Mouse (Mus musculus) gonadal fat pad, adult 2 months (tissue): Measurements from ENCODE around the gene Pax8. TPM values are rescaled to one million over a fixed set of nuclear protein-coding genes. Genes with fewer than 3 reads are reported as not detected.

Experiments
- DNase-seq: peaks from one replicate; pipeline ENCODE4 v3.0.0-alpha.2; 2012; ENCODE audit warnings: low read depth
- polyA plus RNA-seq: library from polyadenylated mRNA; depleted of rRNA; stranded (reverse); fragments of >200 nt; gene quantifications from 2 replicates; pipeline ENCODE4 v1.2.3, GENCODE M21; 2012

The Pax8 gene
- polyA plus RNA-seq, 1 experiment: 91.2 TPM

DNA sequence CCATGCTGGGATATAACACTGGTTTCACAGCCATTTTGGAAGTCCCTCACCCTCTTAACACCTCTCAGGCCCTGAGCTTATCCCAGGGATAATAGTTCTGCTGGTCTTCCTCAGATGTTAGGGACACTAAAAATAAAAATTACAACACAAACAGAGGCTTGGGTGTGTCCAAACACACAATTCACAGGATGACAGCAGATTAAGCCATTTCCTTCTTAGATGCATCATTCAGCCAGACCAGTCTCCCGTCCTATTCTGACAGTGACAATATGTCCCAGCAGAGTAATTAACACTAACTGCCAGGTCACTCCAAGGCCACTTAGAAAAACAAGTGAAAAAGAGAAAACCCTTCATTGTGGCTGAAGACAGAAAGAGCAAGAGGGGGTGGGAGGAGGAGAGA is 8.2 kb downstream of the Pax8 start:
- no peak for DNase-seq

DNA sequence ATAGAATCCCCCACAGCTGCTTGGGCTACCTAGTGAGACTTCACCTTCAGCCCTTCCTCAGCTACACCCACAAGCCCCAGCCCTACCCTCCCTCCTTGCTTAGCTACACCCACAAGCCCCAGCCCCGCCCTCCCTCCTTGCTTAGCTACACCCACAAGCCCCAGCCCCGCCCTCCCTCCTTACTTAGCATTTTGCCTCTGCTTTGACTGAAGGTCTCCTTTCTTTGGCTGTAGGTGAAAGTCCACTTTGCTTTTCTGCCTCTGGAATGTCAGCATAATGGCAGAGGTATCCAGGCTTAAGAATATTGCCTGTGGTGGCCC is 14.6 kb downstream of the Pax8 start:
- DNase-seq: no peak

DNA sequence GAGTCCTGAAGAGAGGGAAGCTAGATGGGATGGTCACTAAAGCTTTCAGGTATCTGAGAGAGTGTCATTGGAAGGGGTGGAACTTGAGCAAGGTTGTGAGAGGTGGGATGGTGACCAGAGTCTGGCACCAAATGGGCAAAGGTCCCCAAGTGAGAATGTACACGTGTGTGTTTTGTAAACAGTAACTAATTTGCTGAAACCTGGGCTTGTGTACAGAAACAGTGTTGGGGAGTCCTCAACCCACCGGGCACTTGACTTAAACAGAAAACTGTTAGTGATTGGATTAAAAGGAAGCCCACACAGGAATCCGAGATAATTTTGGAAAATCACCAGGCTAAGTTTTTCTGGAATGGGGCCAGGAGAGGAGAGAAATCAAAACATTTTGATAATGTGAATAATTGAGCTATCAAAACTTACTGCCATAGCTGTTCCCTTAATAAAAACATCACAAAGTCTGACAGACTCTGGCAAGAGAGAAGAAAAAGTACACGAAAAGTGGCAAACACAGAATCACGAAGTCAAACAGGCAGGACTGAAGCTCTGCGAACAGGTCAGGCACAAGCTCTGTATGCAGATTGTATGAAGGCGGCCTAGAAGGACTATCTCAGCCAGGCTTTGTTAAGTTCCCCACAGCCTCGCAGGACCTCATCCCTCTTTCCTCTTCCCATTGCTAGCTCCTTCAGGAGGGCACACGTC is 15.1 kb downstream of the Pax8 start:
- no peak for DNase-seq

DNA sequence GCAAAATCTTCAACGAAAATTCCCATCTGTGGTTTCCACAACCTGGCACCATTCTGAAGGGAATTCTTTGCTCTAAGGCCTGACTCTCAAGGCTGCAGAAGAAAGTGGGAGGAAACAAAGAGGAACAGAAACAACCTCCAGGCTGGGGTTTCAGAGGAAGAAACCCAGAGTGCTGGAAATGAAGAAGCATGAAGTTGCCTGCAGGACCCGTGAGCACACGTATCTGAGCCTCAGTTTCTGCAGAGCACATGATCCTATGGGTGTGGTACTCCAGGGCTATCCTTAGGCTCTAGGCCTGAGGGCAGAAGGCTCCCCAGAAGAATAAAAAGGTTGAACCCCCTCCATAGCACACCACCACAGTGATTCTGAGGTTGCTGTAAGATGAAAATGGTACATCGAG is 18.6 kb downstream of the Pax8 start:
- no peak for DNase-seq

DNA sequence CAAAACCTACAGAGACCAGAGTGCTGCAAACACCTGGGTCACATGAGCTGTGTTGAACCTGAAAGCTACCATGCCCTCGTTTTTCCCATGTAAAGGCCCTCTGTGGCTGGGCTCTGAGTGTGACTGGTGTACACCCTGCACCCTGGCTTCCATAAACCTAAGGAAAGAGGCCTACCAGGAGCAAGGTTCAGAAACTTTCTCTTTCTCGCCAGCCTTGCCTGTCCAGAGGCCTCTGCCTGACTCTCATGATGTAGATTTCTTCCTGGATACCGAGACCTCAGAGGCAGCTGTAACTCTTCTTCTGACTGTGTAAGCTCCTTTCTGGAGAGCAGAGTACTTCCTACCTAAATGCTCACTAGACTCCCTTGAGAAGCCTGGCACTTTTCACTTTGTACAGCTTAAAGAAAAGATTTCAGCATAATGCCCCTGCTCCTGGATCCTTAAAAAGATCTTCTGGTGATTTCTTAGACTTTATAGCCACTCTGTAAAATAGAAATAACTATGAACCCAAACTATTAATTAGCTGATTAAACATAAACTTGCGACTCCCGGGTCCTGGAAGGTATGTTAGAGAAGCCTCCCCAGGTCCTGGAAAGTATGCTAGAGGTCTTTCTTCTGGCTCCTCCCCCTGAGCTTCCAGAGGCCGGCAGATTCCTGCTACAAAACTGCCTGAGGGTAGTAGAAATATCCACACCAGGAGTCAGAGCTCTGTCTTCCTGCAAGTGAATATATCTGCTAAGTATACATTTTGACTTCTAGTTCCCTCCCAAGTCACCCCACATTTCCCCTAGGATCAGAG is 20.1 kb downstream of the Pax8 start:
- no peak for DNase-seq

DNA sequence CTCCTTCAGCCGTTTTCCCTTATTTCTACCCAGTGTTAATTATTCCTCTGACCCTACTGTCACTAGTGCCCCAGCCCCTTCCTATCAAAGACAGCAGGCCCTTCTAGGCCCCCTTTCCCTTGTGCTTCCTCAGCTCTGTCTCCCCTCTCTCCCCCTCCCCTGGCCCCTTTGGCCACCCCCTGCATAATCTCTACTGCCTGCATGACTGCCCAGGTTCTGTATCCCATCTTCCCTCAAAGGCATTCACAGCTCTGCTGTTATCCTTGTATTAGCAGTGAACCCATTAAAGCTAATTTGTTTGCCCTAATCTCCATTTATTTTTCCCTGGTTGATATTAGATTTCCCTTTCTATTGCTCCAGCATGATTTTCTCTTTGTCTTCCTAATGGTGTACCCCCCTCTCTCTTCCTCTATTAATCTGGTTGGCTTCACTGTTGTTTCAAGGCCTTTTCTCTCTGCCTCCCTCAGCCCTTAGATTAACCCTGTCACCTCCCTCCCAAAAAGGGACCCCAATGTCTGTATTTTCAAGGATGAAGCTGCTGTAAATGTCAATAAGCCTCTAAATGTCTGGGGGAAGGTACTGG is 20.9 kb downstream of the Pax8 start:
- no peak for DNase-seq

DNA sequence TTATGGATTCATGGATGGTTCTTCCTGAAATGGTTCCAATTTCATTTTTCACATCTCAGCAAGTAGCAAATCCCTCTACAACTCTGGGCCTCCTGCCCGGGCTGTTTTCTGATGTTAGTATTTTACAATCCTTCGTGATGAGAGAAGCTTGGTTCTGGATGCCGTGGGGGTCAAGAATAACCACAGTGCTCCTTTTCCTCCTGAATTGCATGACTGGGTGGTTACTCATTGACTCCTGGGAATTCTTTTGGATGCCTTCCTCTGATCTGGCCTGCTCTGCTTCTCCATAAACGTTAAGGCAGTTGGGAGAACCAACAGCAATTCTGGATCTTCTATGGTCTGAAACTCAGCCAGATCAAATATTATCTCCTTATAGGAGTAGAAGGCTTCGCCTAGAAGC is 22.2 kb downstream of the Pax8 start:
- DNase-seq: no peak

DNA sequence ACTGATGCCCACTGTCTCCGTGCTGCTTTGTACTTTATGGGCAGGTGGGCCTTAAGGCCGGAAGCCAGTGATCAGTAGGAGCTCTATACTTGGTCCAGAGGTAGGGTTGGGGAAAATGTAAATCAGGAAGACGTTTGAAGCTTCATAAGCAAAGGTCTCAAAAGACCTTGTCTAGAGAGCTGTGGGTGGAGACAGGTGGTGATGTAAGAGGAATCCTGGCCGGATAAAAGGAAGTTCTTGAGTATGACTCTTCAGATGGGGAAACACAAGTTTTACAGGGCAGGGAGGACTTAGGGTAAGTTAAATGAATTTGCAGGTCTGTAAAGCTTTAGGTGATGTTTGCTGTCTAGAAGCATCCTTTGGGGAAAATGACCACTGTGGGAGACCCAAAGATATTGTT is 26.3 kb downstream of the Pax8 start:
- DNase-seq: no peak

DNA sequence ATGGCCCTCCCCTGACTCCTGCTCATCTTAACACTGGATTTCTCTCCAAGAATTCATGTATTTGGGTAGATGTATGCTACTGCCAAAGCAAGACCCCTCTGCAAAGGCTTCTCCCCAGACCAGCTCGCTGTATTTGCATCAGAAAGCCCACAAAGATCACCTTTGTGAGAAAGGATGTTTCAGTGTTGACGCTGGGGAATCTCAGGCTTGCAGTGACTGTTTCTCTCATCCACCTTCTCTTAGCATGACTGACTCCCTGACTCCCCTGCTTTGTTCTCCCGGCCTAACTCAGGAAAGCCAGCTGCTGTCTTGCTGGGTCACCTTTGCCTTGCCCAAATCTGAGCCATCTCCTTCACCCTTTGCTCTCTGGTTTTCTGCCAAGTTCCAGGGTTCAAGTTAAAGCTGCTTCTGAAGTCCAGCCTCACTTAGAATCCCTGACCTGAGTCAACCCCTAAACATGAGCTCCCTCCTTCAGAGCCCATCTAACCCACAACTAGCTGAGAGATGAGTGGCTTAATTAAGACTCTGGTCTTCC is 32.1 kb downstream of the Pax8 start:
- DNase-seq: no peak

DNA sequence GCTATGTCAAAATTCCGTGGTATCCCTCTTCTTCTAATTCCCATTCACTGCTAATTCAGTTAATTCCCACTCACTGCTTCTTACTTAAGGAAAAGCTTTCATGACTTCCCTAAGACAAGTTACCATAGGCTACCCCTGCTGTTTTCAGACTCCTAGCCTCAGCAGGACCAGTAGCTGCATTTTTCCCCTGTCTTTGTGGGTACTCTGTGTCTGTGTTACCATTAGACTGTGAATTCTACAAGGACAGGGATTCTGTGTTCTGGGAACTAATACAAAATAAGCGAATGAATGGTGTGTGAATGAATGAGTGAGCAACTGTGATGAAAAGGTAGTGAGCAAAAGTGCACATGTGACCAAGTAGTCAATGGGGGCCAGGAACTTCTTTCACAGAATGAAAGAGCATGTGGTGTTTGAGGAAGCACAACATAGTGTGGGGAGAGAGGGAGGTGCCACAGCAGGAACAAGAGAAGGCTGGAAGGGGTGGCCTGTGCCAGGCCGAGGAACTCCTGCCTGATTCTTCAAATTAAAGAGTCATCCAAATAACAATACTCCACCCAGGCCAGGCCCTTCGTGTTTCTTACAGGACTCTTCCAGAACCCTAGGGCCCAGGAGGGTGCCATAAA is 33.0 kb downstream of the Pax8 start:
- no peak for DNase-seq

DNA sequence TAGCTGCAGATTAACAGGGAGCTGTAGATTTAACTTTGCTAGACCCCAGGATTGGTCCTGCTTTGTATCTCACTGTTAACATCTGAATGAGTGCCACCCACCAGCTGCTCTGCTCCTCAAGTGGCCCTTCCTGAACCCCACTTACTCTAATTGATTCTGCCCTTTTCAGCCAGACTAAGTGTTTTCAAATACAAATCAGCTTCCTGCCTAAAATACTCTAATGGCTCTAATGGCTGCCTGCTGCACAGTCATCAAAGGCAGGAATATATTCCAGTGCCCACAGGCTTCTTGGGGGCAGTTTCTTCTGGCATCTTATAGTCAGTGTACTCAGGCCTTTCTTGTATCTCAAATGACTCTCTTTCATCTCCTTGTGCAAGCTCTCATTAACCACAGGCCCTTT is 33.5 kb downstream of the Pax8 start:
- DNase-seq: no peak

DNA sequence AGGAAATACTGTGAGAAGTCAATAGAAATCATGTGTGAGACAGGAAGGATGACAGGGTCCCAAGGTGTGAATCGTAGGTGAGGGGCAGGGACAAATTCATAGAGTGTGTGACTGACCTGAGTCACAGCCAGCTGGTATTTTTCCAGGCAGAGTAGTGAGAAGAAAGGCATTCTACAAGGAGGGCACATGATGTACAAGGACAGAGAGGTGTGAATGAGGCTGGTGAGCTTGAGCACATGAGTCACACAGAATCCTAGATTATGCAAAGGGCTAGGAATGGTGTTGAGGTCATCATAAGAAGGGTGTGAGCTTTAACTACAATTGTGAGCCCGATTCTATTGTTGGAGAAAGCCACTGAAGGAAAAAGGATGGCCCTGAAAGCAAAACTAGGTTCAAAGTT is 35.3 kb downstream of the Pax8 start:
- DNase-seq: no peak

DNA sequence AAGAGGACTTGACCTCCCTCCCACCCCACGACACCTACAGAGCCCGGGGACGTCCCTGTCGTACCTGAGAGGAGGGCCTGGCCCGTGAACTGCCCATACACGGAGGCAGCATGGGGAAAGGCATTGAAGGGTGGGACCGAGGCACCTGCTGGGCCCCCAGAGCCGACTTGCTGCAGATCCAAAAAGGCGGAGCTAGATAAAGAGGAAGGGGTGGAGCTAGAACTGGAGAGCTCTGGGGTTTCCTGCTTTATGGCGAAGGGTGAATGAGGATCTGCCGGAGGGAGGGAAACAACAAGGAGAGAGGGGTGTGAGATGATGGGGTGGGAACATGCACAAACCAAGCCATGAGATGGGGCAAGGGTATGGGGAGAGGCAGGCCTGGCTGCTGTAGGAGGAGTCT is 39.7 kb downstream of the Pax8 start:
- no peak for DNase-seq

DNA sequence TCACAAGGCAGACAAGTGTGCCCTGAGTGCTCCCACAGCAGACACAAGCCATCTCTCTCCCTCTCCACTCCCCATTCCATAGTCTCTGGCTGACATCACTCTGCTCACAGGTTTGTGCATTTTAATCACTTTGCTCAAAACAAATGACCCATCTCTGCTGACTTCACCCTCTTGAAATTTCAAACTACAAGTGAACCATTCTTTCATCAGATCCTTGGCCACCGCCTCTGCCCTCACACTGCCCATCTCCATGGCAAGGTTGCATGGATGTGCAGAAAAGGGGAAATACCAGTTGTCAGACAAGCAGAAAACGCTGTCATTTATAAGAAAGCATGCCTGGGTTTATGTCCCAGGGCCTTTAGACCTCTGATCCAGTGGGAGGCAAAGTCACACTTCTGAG is 40.7 kb downstream of the Pax8 start:
- DNase-seq: no peak

DNA sequence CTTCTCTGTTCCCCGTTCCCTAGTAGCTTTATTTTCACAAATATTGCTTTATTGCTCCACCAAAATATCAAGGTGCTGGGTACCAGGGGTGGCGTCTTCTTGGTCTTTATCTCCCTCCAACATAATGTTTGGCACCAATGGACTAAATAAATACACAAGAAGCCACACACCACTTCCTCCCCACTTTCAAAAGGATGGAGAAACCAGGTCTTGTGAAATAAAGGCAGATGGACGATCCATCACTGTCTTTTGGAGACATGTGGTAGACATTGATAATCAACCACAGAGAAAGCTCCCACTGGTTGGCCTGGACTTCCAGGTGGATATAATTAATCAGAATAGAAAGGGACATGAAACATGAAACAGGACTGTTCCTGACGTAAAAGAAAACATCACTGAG is 45.6 kb downstream of the Pax8 start:
- no peak for DNase-seq

DNA sequence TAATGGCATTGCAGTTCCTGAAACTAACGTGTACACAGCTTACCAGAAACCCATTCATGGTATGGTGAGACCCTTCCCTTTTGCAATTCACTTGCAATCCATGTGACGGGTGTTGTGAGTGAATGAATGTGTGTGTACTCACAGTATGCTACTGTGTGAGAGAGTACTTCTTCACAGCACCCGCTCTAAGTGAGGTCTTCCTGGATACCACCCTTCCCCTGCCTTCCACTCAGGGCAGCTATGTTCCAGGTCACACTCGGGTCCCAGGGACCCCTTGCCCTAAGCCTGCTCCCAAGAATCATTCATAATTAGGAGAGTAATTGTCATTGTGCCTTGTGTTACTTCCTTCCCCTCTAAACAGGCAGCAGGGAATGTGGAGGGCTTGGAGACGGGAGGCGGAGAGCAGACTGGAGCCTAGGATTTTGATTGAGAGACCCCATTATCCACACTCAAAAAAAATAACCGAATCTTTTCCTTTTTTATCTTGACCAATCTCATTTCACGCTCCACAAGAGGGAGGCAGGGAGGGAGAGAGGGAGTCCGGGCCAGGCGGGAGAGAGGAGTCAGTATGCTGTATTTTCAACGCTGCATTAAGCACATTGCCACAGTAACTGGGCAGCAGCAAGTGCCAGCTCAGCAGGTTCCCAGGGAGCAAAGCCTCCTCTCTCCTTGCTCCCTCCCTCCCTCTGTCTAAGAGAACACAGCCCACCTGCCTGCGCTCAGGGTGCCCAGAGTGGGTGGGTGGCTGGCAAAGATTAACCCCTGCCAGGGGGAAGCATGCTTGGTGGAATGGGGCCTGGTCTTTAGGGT is 47.3 kb downstream of the Pax8 start:
- DNase-seq: no peak

DNA sequence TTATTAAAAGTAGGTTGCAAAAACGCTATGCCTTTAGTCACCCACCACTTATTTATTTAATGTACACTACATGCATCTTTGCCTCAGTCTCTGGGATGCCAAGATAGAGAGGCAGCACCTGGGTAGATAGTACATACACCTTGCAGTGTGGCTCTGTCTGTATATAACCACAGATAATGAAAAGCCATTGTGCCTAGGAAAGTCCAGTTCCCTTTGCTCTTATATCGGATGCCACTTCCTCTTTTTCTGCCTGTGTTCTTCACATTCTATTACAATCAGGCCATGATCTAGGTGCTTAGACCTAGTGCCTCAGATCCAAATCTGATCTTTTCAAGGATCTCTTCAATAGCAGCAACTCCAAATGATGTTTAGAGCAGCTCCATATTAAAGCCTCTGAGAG is 49.8 kb downstream of the Pax8 start:
- no peak for DNase-seq

DNA sequence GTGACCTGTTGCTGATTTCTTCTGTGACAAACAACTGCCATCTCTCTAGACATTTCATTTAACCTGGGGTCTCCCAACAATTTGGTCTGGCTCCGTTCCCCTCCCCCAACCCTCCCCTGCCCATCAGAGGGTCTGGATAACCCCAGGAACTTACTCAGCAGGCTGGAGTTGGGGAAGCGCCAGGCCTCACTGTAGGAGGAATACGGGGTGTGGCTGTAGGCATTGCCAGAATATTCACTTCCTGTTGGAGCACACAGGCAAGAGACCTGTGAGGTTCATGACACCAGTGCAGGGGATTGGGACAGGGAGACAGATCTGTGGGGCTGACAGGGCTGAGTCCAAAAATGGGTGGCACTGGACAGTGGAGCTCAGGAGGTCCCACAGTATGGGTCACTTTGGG is 52.6 kb downstream of the Pax8 start:
- no peak for DNase-seq

DNA sequence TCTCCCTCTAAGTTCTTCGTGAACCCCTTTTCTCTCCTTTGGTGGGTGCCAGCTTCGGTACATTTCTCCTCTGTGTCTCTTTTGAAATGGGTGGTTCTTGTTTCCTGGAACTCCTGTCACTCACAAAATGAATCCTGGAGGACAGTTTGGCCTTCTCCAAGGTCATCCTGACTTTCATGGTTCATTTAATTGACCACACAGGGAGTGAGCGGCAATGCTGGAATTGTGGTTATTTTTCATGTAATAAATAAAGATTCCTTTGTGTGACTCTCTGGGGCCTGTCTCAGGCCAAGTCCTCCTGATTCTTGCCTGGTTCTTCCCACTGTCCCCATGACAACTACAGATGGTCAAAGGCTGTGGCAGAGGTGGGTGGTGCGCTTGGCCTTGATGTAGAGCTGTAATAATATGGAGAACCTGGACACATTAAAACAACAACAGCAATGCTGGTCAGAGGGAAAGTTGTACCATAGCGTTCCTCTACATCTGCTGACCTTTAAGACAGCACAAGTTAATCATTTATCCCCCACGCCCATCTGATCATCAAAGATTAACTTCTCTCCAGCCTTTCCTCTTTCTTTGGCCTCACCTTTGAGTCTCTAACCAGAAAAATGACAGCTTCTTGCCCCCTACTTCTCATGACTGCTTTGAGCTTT is 54.1 kb downstream of the Pax8 start:
- no peak for DNase-seq

DNA sequence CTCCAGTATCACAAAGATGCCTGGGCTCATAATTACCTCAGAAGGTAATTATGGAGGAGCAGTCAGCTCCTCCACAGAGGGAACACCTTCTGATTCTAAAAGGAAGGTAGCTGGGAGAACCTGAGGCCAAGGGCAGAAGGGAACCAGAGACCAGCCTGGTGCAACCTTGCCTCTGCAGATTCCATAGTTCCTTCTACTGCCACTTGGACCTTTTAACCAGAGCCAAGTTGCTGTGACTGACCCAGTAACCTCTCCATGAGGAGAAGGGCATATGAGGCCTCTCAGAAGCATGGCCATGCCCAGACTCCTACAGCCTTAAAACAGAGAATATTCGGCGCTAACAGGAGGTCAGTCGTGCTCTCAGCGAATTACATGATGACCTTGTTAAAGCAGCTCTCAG is 57.8 kb downstream of the Pax8 start:
- DNase-seq: no peak

DNA sequence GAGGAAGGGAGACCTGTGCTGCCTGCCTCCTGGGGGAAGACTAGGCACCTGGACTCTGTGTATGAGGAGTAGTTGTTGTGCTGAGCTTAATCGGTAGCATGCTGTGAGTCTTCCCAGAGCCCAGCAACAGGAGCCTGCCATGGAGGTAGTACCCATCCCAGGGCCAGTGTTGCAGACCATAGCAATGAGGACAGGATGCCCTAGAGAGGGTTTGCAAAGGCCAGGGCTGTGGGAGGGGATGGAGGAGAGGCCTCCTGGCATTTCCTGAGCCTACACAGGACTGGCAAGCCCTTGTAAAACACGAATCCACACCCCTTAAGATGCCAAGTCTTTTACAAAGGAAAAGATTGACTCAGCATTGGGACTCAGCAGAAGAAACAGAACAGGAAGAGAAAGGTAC is 58.3 kb downstream of the Pax8 start:
- no peak for DNase-seq
